Mouse (Mus musculus): ENCODE measurements around the gene Phb2. TPM values are rescaled to one million over a fixed set of nuclear protein-coding genes. Genes with fewer than 3 reads are reported as not detected.
A peak's percentile ranks its signal among the peaks of the same experiment; 100 is the strongest.

Gene Phb2
- total and polyA plus RNA-seq, 3 experiments, result 309 to 815 (median 706) TPM

DNA sequence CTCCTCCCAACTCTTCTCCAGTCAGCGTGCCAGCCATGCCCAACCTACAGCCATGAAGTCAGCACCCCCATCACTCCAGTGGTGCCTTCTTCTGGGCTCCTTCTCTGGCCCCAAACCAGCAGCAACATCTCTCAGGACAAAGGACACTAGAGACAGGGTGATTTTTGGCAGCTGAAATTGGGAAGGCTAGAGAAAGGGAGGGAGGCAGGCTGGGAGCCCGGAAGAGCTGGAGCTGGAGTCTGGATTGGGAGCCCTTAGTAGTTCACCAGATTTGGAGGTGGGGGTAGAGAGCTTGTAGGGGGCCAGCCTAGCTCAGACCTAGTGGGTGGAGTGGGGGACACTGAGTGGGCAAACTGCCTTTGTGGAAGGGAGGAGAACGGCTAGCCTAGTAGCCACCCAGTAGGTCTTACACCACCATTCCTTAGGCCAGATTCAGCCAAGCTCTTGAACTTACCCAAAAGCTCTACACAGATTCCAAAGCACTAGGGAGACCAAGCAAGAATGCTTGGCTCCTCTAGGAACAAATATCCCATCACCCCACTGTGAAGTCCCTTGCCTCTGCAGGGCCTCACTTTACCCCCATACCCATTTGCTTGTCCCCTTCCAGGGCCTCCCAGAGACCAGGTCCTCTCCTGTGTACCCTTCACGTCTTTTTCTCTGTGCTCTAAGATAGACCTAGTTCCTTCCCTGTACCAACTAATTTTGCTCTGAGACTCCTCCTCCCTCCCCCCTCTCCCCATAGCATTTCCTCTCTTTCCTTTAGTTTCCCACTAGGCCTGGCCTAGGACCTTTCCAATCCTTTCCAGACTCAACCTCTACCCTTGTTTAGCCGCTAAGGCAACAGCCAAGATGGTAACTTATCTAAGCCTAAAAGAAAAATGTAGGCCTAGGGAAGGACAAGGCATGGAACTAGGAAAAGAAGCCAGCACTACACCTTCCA is 46.0 kb downstream of the Phb2 start:
- H3K79me2 ChIP-seq (ENCODE audit: control insufficient read depth, insufficient read depth, low read length, poor library complexity), result peaks cover 14% of the 10 kb centered on the region
- H3K9ac ChIP-seq (ENCODE audit: control insufficient read depth, low read depth, low read length, poor library complexity, severe bottlenecking), result no peak overlapping the region

GRCm38 (mm10) chr6:124758849-124759232 is 46.7 kb downstream of the Phb2 start:
- Histone ChIP-seq H3K9ac (ENCODE audit: control insufficient read depth, low read depth, low read length, poor library complexity, severe bottlenecking) (peak overlapping the region; percentile 71), H3K27ac (ENCODE audit: control insufficient read depth, low read depth, low read length) (peak overlapping the region; percentile 24; the same call in 1 of the 2 replicates), H3K4me1 (ENCODE audit: control insufficient read depth in 1 of 2, insufficient read depth in 2 of 2, low read length in 2 of 2) (peaks cover 2 to 32% of the 10 kb centered on the region in 2 experiments; a peak in 3 of 4 replicates), H3K4me3 (ENCODE audit: control insufficient read depth in 1 of 2, insufficient read depth in 1 of 2, low read depth in 2 of 2, low read length in 2 of 2) (peak overlapping the region; percentile 31 to 40; a peak in 3 of 4 replicates), H3K36me3 (ENCODE audit: control insufficient read depth in 1 of 2, insufficient read depth in 2 of 2, low read length in 2 of 2) (peaks cover 0 to 2% of the 10 kb centered on the region in 2 experiments; a peak in 1 of 4 replicates), H3K27me3 (ENCODE audit: control insufficient read depth in 1 of 2, insufficient read depth in 2 of 2, low read length in 2 of 2) (no peaks in the 10 kb centered on the region), H3K9me3 (replicated peaks; ENCODE audit: insufficient read depth, low read length) (no peaks in the 10 kb centered on the region), H3K79me2 (ENCODE audit: control insufficient read depth, insufficient read depth, low read length, poor library complexity) (peaks cover 14% of the 10 kb centered on the region)
- TF ChIP-seq E2F4 (IDR thresholded peaks at IDR 0.05; ENCODE audit: borderline replicate concordance, low read depth, low read length) (no peak), USF1 (IDR thresholded peaks at IDR 0.05; ENCODE audit: low read depth, low read length) (no peak), CTCF (IDR thresholded peaks at IDR 0.05 in 2 of 3, conservative IDR thresholded peaks at IDR 0.05 in 1 of 3; ENCODE audit: control insufficient read depth in 1 of 3, insufficient read depth in 1 of 3, low read depth in 2 of 3, low read length in 3 of 3, poor library complexity in 1 of 3, severe bottlenecking in 1 of 3) (no peak), MAFK (IDR thresholded peaks at IDR 0.05; ENCODE audit: borderline replicate concordance, low read depth, low read length) (no peak), ZNF384 (IDR thresholded peaks at IDR 0.05; ENCODE audit: low read depth, low read length) (no peak), ELF1 (IDR thresholded peaks at IDR 0.05; ENCODE audit: low read depth, low read length) (no peak), TBP (IDR thresholded peaks at IDR 0.05; ENCODE audit: low read depth, low read length) (no peak), TAL1 (IDR thresholded peaks at IDR 0.05; ENCODE audit: low read length) (no peak), ZKSCAN1 (IDR thresholded peaks at IDR 0.05; ENCODE audit: low read depth, low read length) (no peak), BHLHE40 (IDR thresholded peaks at IDR 0.05; ENCODE audit: borderline replicate concordance, low read depth, low read length) (no peak), MXI1 (IDR thresholded peaks at IDR 0.05; ENCODE audit: low read depth, low read length) (no peak), CHD1 (IDR thresholded peaks at IDR 0.05; ENCODE audit: low read depth, low read length) (no peak), CHD2 (IDR thresholded peaks at IDR 0.05; ENCODE audit: low read length) (no peak), KAT2A (conservative IDR thresholded peaks at IDR 0.05; ENCODE audit: low read depth, low read length) (no peak), SMC3 (IDR thresholded peaks at IDR 0.05; ENCODE audit: low read depth, low read length) (no peak)
- no peak for DNase-seq (ENCODE audit: low read depth, low spot score)

More for the DNA sequence above, 46.0 kb downstream of the Phb2 start:
- Histone ChIP-seq H3K9me3 (replicated peaks; ENCODE audit: insufficient read depth, low read length) (no peaks in the 10 kb centered on the region), H3K36me3 (ENCODE audit: control insufficient read depth in 1 of 2, insufficient read depth in 2 of 2, low read length in 2 of 2) (peaks cover 0 to 2% of the 10 kb centered on the region in 2 experiments; a peak in 1 of 4 replicates), H3K4me1 (ENCODE audit: control insufficient read depth in 1 of 2, insufficient read depth in 2 of 2, low read length in 2 of 2) (peaks cover 2 to 32% of the 10 kb centered on the region in 2 experiments; a peak in 3 of 4 replicates), H3K4me3 (ENCODE audit: control insufficient read depth in 1 of 2, insufficient read depth in 1 of 2, low read depth in 2 of 2, low read length in 2 of 2) (no peak overlapping the region), H3K27ac (ENCODE audit: control insufficient read depth, low read depth, low read length) (no peak overlapping the region), H3K27me3 (ENCODE audit: control insufficient read depth in 1 of 2, insufficient read depth in 2 of 2, low read length in 2 of 2) (no peaks in the 10 kb centered on the region)
- DNase-seq (ENCODE audit: low read depth, low spot score), result peak; percentile 38
- TF ChIP-seq SIN3A (IDR thresholded peaks at IDR 0.05; ENCODE audit: low read length), result peak; percentile 40; the same call in 1 of the 2 replicates
- TF ChIP-seq MXI1 (IDR thresholded peaks at IDR 0.05; ENCODE audit: low read depth, low read length), result no peak
- no peak for TF ChIP-seq USF1 (IDR thresholded peaks at IDR 0.05; ENCODE audit: low read depth, low read length)
- no peak for TF ChIP-seq USF2 (IDR thresholded peaks at IDR 0.05; ENCODE audit: borderline replicate concordance in 1 of 2, insufficient read depth in 1 of 2, low read depth in 1 of 2, low read length in 2 of 2)
